Mouse (Mus musculus) embryonic facial prominence, embryonic 15.5 days (tissue): ENCODE measurements around the gene Zfp382. TPM values are rescaled to one million over a fixed set of nuclear protein-coding genes. Genes with fewer than 3 reads are reported as not detected.
A peak's percentile ranks its signal among the peaks of the same experiment; 100 is the strongest.
"Not testable (repeated sequence)": the region's sequence is repeated elsewhere in the genome, so short reads cannot be mapped to it uniquely, and the experiment has no call there.

Experiments
- ATAC-seq: fragments of 200-750 bp; cut with Nextera tagmentation; 2 replicates; pipeline ENCODE4 v1.8.0; 2017; ENCODE audit warnings: low read depth, moderate TSS enrichment; ENCODE audit not compliant: insufficient number of reproducible peaks, low FRiP score, low TSS enrichment
- H3K27ac ChIP-seq: fragments of 300-500 bp; sonication (generic); replicated peaks from 2 replicates; pipeline ENCODE4 v1.5.1; 2015; ENCODE audit warnings: mild to moderate bottlenecking, inconsistent platforms
- H3K27me3 ChIP-seq: fragments of 300-500 bp; sonication (generic); 2 replicates; pipeline ENCODE4 v1.6.1; 2015; ENCODE audit warnings: inconsistent platforms
- H3K36me3 ChIP-seq: fragments of 300-500 bp; sonication (generic); 2 replicates; pipeline ENCODE4 v1.6.1; 2015; ENCODE audit warnings: mild to moderate bottlenecking, inconsistent platforms
- H3K4me1 ChIP-seq: fragments of 300-500 bp; sonication (generic); 2 replicates; pipeline ENCODE4 v1.6.1; 2015; ENCODE audit warnings: inconsistent platforms
- H3K4me2 ChIP-seq: fragments of 300-500 bp; sonication (generic); replicated peaks from 2 replicates; pipeline ENCODE4 v1.6.1; 2015; ENCODE audit warnings: mild to moderate bottlenecking, inconsistent platforms
- H3K4me3 ChIP-seq: fragments of 300-500 bp; sonication (generic); replicated peaks from 2 replicates; pipeline ENCODE4 v1.5.1; 2015; ENCODE audit warnings: mild to moderate bottlenecking, inconsistent platforms
- H3K9ac ChIP-seq: fragments of 300-500 bp; sonication (generic); 2 replicates; pipeline ENCODE4 v1.6.1; 2015; ENCODE audit warnings: inconsistent platforms
- H3K9me3 ChIP-seq: fragments of 300-500 bp; sonication (generic); replicated peaks from 2 replicates; pipeline ENCODE4 v1.6.1; 2016; ENCODE audit warnings: inconsistent platforms
- WGBS: fragments of 180-500 bp; shearing (Covaris S2); methylation state at CpG from one replicate; pipeline ENCODE4 v1.1.7; 2015; 5-methylcytosine and 5-hydroxymethylcytosine counted together
- microRNA-seq: library from miRNA; unstranded; fragments of <30 nt; microRNA quantifications from one replicate; pipeline ENCODE4, GENCODE M21; 2016; ENCODE audit warnings: borderline number of aligned reads
- polyA plus RNA-seq: library from polyadenylated mRNA; unstranded; fragments of >200 nt; fragmentation: Nextera tagmentation; extraction: Ambion mirVana; gene quantifications from 2 replicates; pipeline ENCODE4 v1.2.1, GENCODE M21; 2015

The Zfp382 gene
- polyA plus RNA-seq, 1 experiment from 2014 or later, result 15.4 TPM

DNA sequence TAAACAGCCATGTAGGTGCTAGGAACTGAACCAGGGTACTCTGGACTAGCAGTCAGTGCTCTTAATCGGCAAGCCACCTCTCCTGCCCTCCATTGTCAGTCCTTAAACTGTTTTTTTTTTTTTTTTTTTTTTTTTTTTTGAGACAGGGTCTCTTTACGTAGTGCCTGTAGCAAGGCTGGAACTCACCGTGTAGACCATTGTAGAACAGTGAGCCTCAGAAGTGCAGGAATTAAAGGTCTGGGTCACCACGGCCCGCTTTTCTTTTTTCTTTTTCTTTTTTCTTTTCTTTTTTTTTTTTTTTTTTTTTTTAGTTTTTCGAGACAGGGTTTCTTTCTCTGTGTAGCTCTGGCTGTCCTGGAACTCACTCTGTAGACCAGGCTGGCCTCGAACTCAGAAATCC lies 61.4 kb downstream of the Zfp382 start:
- not testable (repeated sequence) for H3K27ac ChIP-seq, H3K27me3 ChIP-seq, H3K4me3 ChIP-seq, H3K9me3 ChIP-seq, H3K4me2 ChIP-seq, ATAC-seq, H3K9ac ChIP-seq
- 69% methylated on average over 7 of the region's 7 CpGs for WGBS
- Histone ChIP-seq H3K36me3 (peaks cover 39% of the 10 kb centered on the region), H3K4me1 (peaks cover 11% of the 10 kb centered on the region)

DNA sequence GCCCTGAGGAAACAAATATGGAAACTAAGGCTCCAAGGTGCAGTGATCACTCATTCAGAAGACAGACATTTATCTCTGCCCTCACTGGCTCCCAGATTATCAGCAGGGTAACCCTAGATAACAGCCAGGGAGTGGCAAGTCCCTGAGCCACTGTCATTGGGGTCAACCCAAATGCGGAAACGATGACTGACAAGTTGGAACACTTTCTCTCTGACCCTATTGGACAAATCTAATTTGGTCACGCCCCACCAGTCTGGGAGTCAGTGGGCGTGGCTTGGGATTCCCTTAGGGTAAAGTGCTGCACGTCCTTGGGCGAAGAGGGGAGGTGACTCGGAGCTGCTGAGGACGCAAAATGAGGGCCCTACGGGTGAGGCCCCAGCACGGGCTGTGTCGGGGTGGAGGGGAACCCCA lies 62.1 kb downstream of the Zfp382 start, which contains the start of gene Cox7a1:
Cox7a1 (plus strand) TSS at position 266 of the 411 bp plus-strand sequence.
- no peak within 1 kb of the TSS for H3K27ac ChIP-seq
- H3K4me2 ChIP-seq, result peak within 1 kb of the TSS; percentile 38
- ATAC-seq, result peak; percentile 36; the same call in 1 of the 2 replicates
- no peaks in the 10 kb centered on the region for H3K9me3 ChIP-seq
- 2% methylated on average over 11 of the region's 11 CpGs for WGBS
- no peak within 1 kb of the TSS for H3K9ac ChIP-seq
- H3K4me1 ChIP-seq, result peaks cover 11% of the 10 kb centered on the region
- H3K27me3 ChIP-seq, result no peaks in the 10 kb centered on the region
- H3K4me3 ChIP-seq, result peak within 1 kb of the TSS; percentile 10; the same call in 1 of the 2 replicates
- peaks cover 39% of the 10 kb centered on the region for H3K36me3 ChIP-seq

Small RNA genes within 50 kb of the gene (microRNA-seq; reads per million reads assigned to microRNA genes)
- gene Gm23368, result not detected

Other genes starting within 250 kb of the Zfp382 start
- 11.8 and 11.9 TPM in 2 replicates for gene Zfp27, start 215.4 kb upstream of the Zfp382 start, polyA plus RNA-seq
- 5.0 and 5.3 TPM in 2 replicates for gene Zfp383, start 213.7 kb upstream of the Zfp382 start, polyA plus RNA-seq
- 9.1 and 11.4 TPM in 2 replicates for gene Zfp74, start 167.9 kb upstream of the Zfp382 start, polyA plus RNA-seq
- gene Zfp568, start 138.0 kb upstream of the Zfp382 start, polyA plus RNA-seq, result 18.4 and 22.6 TPM in 2 replicates
- gene Zfp14, start 70.6 kb upstream of the Zfp382 start, polyA plus RNA-seq, result 5.3 and 6.7 TPM in 2 replicates
- 7.9 and 8.3 TPM in 2 replicates for gene Zfp82, start 49.0 kb upstream of the Zfp382 start, polyA plus RNA-seq
- gene Gm26920, start 31.5 kb upstream of the Zfp382 start, polyA plus RNA-seq, result 0.73 and 1.9 TPM in 2 replicates
- 9.4 and 10.6 TPM in 2 replicates for gene Zfp566, start 31.4 kb upstream of the Zfp382 start, polyA plus RNA-seq
- 120 and 122 TPM in 2 replicates for gene Zfp260, start 27.2 kb upstream of the Zfp382 start, polyA plus RNA-seq
- 13.6 and 17.7 TPM in 2 replicates for gene Zfp146, start 47.8 kb downstream of the Zfp382 start, polyA plus RNA-seq
- gene Cox7a1, start 62.2 kb downstream of the Zfp382 start, polyA plus RNA-seq, result 6.4 and 6.5 TPM in 2 replicates
- 111 and 113 TPM in 2 replicates for gene Capns1, start 76.9 kb downstream of the Zfp382 start, polyA plus RNA-seq
- gene Polr2i, start 110.0 kb downstream of the Zfp382 start, polyA plus RNA-seq, result 155 and 160 TPM in 2 replicates
- gene Tbcb, start 110.3 kb downstream of the Zfp382 start, polyA plus RNA-seq, result 172 and 177 TPM in 2 replicates
- gene Ovol3, start 113.8 kb downstream of the Zfp382 start, polyA plus RNA-seq, result 0.31 and 0.39 TPM in 2 replicates
- 0.34 and 0.49 TPM in 2 replicates for gene Thap8, start 158.2 kb downstream of the Zfp382 start, polyA plus RNA-seq
- gene Wdr62, start 158.5 kb downstream of the Zfp382 start, polyA plus RNA-seq, result 6.7 and 8.6 TPM in 2 replicates
- gene Clip3, start 169.8 kb downstream of the Zfp382 start, polyA plus RNA-seq, result 36.3 and 47.3 TPM in 2 replicates
- 84.9 and 92.8 TPM in 2 replicates for gene Alkbh6, start 186.8 kb downstream of the Zfp382 start, polyA plus RNA-seq
- 30.5 and 36.9 TPM in 2 replicates for gene Syne4, start 192.9 kb downstream of the Zfp382 start, polyA plus RNA-seq
- gene E130208F15Rik, start 199.8 kb downstream of the Zfp382 start, polyA plus RNA-seq, result 0.60 and 1.9 TPM in 2 replicates
- 17.9 and 18.8 TPM in 2 replicates for gene Sdhaf1, start 202.0 kb downstream of the Zfp382 start, polyA plus RNA-seq
- gene Lrfn3, start 240.8 kb downstream of the Zfp382 start, polyA plus RNA-seq, result 5.7 and 6.6 TPM in 2 replicates